Mouse (Mus musculus) heart, postnatal 0 days (tissue): ENCODE measurements around the gene Tnrc18.

Experiments used
- CTCF ChIP-seq: IDR thresholded peaks from 2 replicates; pipeline ENCODE4 v1.5.1; 2016; ENCODE audit warnings: antibody characterized with exemption, control low read depth, low read depth
- EP300 ChIP-seq: IDR thresholded peaks from 2 replicates; pipeline ENCODE4 v1.6.1; 2016; ENCODE audit warnings: antibody characterized with exemption, low read depth

GRCm38 (mm10) chr5:142719897-142720296 is 97.6 kb downstream of the Tnrc18 start:
- no peak for TF ChIP-seq CTCF
- TF ChIP-seq EP300, result no peak
